Mouse (Mus musculus): ENCODE measurements around the gene Fgfbp3. TPM values are rescaled to one million over a fixed set of nuclear protein-coding genes. Genes with fewer than 3 reads are reported as not detected.

Fgfbp3 gene
- total RNA-seq (2015), result 2.0 and 3.6 TPM in 2 replicates
- total RNA-seq (2017), result 0.58 and 2.0 TPM in 2 replicates

- peak; percentile 79 for ATAC-seq (replicated peaks; ENCODE audit: poor library complexity)
Observed at GRCm38 (mm10) chr19:36919466-36919865, at the start of gene Fgfbp3. Fgfbp3 (minus strand) TSS chr19:36919615.

- peak; percentile 14; the same call in 1 of the 2 replicates for ATAC-seq (replicated peaks; ENCODE audit: poor library complexity)
Observed at GRCm38 (mm10) chr19:36962544-36963260, 43.3 kb upstream of the Fgfbp3 start.

- no peak for ATAC-seq (replicated peaks; ENCODE audit: poor library complexity)
Observed at GRCm38 (mm10) chr19:36961320-36961719, 41.9 kb upstream of the Fgfbp3 start.

GRCm38 (mm10) chr19:36958331-36958730 lies 38.9 kb upstream of the Fgfbp3 start:
- no peak for ATAC-seq (replicated peaks; ENCODE audit: poor library complexity)

GRCm38 (mm10) chr19:36953637-36954206 lies 34.3 kb upstream of the Fgfbp3 start:
- peak; percentile 65 for ATAC-seq (replicated peaks; ENCODE audit: poor library complexity)

- peak; percentile 88 for ATAC-seq (replicated peaks; ENCODE audit: poor library complexity)
Observed at GRCm38 (mm10) chr19:36940064-36940463, 20.6 kb upstream of the Fgfbp3 start.

GRCm38 (mm10) chr19:36938008-36938407 lies 18.6 kb upstream of the Fgfbp3 start:
- ATAC-seq (replicated peaks; ENCODE audit: poor library complexity), result no peak

- ATAC-seq (replicated peaks; ENCODE audit: poor library complexity), result no peak
Observed at GRCm38 (mm10) chr19:36936285-36936684, 16.9 kb upstream of the Fgfbp3 start.

- ATAC-seq (replicated peaks; ENCODE audit: poor library complexity), result peak; percentile 66
Observed at GRCm38 (mm10) chr19:36932613-36933012, 13.2 kb upstream of the Fgfbp3 start.

- ATAC-seq (replicated peaks; ENCODE audit: poor library complexity), result peak; percentile 56
Observed at GRCm38 (mm10) chr19:36932097-36932496, 12.7 kb upstream of the Fgfbp3 start.

- ATAC-seq (replicated peaks; ENCODE audit: poor library complexity), result no peak
Observed at GRCm38 (mm10) chr19:36929816-36930215, 10.4 kb upstream of the Fgfbp3 start.

GRCm38 (mm10) chr19:36927800-36928361 lies 8.5 kb upstream of the Fgfbp3 start:
- no peak for ATAC-seq (replicated peaks; ENCODE audit: poor library complexity)

- ATAC-seq (replicated peaks; ENCODE audit: poor library complexity), result peak; percentile 30
Observed at GRCm38 (mm10) chr19:36926553-36927236, 7.3 kb upstream of the Fgfbp3 start.

- peak; percentile 72 for ATAC-seq (replicated peaks; ENCODE audit: poor library complexity)
Observed at GRCm38 (mm10) chr19:36925671-36926552, 6.5 kb upstream of the Fgfbp3 start, which contains the start of gene Btaf1. Btaf1 (plus strand) TSS chr19:36926079.

- no peak for ATAC-seq (replicated peaks; ENCODE audit: poor library complexity)
Observed at GRCm38 (mm10) chr19:36922936-36923335, 3.5 kb upstream of the Fgfbp3 start.

GRCm38 (mm10) chr19:36922015-36922414 lies 2.6 kb upstream of the Fgfbp3 start:
- ATAC-seq (replicated peaks; ENCODE audit: poor library complexity), result no peak

- peak; percentile 73 for ATAC-seq (replicated peaks; ENCODE audit: poor library complexity)
Observed at GRCm38 (mm10) chr19:36918441-36919301, 744 bp downstream of the Fgfbp3 start.

- no peak for ATAC-seq (replicated peaks; ENCODE audit: poor library complexity)
Observed at GRCm38 (mm10) chr19:36916876-36917389, 2.5 kb downstream of the Fgfbp3 start.

- ATAC-seq (replicated peaks; ENCODE audit: poor library complexity), result no peak
Observed at GRCm38 (mm10) chr19:36916206-36916605, 3.2 kb downstream of the Fgfbp3 start.

All from megakaryocyte progenitor cell, adult 5-6 weeks (primary cell).